Mouse (Mus musculus) liver, embryonic 14.5 days (tissue): ENCODE data around the gene Ints3. TPM values are rescaled to one million over a fixed set of nuclear protein-coding genes. Genes with fewer than 3 reads are reported as not detected.

Source experiments
- ATAC-seq: fragments of 200-750 bp; cut with Nextera tagmentation; 2 replicates; pipeline ENCODE4 v1.8.0; 2017; ENCODE audit warnings: moderate number of reproducible peaks, mild to moderate bottlenecking, moderate library complexity; ENCODE audit not compliant: insufficient read depth
- DNase-seq, 3 experiments: peaks; one replicate each; pipeline ENCODE4 v3.0.0-alpha.2; 2012 to 2013; ENCODE audit warnings: low read depth in 3 of 3, low spot score in 3 of 3
- H3K27ac ChIP-seq: fragments of 300-500 bp; sonication (generic); 2 replicates; pipeline ENCODE4 v1.5.1; 2014; ENCODE audit warnings: moderate library complexity, mild to moderate bottlenecking, control low read depth, inconsistent platforms
- H3K27me3 ChIP-seq: fragments of 300-500 bp; sonication (generic); 2 replicates; pipeline ENCODE4 v1.6.1; 2014; ENCODE audit warnings: mild to moderate bottlenecking, low read length, moderate library complexity; ENCODE audit not compliant: control insufficient read depth, insufficient read depth
- H3K36me3 ChIP-seq: fragments of 300-500 bp; sonication (generic); replicated peaks from 2 replicates; pipeline ENCODE4 v1.6.1; 2014; ENCODE audit warnings: low read depth; ENCODE audit not compliant: control insufficient read depth, insufficient read depth
- H3K4me1 ChIP-seq, 2 experiments: fragments of 200-500 bp in 1 of 2; fragments of 300-500 bp in 1 of 2; sonication (generic) in 1 of 2; replicated peaks; 2 replicates each; pipeline ENCODE4 v1.6.1; 2012 to 2014; ENCODE audit warnings: antibody characterized with exemption in 1 of 2, inconsistent platforms in 1 of 2, low read length in 1 of 2; ENCODE audit not compliant: control insufficient read depth in 2 of 2, insufficient read depth in 2 of 2
- H3K4me2 ChIP-seq: fragments of 300-500 bp; sonication (generic); 2 replicates; pipeline ENCODE4 v1.6.1; 2014; ENCODE audit warnings: low read depth, mild to moderate bottlenecking, control low read depth, moderate library complexity
- H3K4me3 ChIP-seq, 2 experiments: fragments of 200-500 bp in 1 of 2; fragments of 300-500 bp in 1 of 2; sonication (generic) in 1 of 2; 2 replicates each; pipeline ENCODE4 v1.5.1; 2012 to 2014; ENCODE audit warnings: low read depth in 2 of 2, low read length in 2 of 2, mild to moderate bottlenecking in 2 of 2, control low read depth in 1 of 2, inconsistent platforms in 1 of 2, moderate library complexity in 1 of 2; ENCODE audit not compliant: insufficient read depth in 1 of 2
- H3K9ac ChIP-seq: fragments of 300-500 bp; sonication (generic); replicated peaks from 2 replicates; pipeline ENCODE4 v1.6.1; 2014; ENCODE audit warnings: mild to moderate bottlenecking, control low read depth, moderate library complexity
- H3K9me3 ChIP-seq: fragments of 300-500 bp; sonication (generic); 2 replicates; pipeline ENCODE4 v1.6.1; 2016; ENCODE audit warnings: low read length, mixed read lengths; ENCODE audit not compliant: control insufficient read depth
- CTCF ChIP-seq: IDR thresholded peaks from 2 replicates; pipeline ENCODE4 v1.5.1; 2016; ENCODE audit warnings: antibody characterized with exemption, low read depth, control low read depth
- EP300 ChIP-seq: IDR thresholded peaks from 2 replicates; pipeline ENCODE4 v1.6.1; 2016; ENCODE audit warnings: antibody characterized with exemption, low read depth
- WGBS: fragments of 180-500 bp; shearing (Covaris S2); extraction: QIAGEN DNeasy Blood & Tissue Kit; methylation state at CpG from one replicate; pipeline ENCODE4 v1.1.7; 2014; ENCODE audit not compliant: insufficient replicate concordance; 5-methylcytosine and 5-hydroxymethylcytosine counted together
- polyA plus RNA-seq, 2 experiments: library from polyadenylated mRNA; depleted of rRNA in 1 of 2; stranded (reverse) in 1 of 2; unstranded in 1 of 2; fragments of >200 nt; fragmentation: Nextera tagmentation in 1 of 2; extraction: Ambion mirVana in 1 of 2; gene quantifications; 2 replicates each; pipeline versions ENCODE4 v1.2.1 to v1.2.3; 2012 to 2014

The Ints3 gene
- polyA plus RNA-seq, 2 experiments, result 6.6 to 12.7 TPM

DNA sequence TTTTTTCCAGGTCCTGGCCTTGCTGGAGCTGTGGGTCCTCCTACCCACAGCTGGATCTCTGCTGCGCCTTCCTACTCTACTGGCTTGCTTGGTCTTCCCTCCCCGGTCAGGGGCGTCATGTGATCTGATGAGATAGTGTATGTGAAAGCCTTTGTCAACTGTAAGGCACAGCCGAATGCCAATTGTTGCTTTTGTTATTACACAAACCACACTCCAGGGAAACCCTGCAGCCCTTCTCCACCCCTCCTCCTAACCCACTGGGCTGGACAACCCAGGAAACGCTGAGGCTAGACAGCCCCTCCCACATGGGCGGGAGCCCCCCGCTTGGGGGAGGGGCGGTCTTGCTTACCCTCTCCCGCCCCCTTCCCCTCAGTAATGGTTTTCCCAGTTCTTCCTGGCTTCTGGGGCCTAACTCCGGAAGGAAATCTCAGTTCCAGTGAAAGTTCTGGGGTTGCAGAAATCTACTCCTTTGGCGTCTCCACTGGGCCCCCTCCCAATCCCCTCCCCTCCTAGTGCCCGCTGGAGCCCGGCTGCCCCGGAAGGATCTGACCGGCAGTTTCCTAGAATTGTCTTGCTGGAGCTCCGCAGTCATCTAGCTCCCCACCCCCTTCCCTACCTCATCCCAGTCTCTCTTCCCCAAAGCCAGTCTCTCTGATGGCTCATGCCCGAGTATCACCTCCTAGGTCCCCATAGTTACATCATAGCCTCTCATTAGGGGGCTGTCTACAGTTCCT lies 13.1 kb upstream of the Ints3 start:
- H3K9ac ChIP-seq, result 0 out of 2 replicates have a peak overlapping the region, but pooled peaks have one; percentile 10
- H3K9me3 ChIP-seq, result no peaks in the 10 kb centered on the region
- peak overlapping the region; percentile 49 for H3K4me2 ChIP-seq
- 3% methylated on average over 17 of the region's 17 CpGs for WGBS
- TF ChIP-seq CTCF (no peak), EP300 (no peak)
- ATAC-seq, result peak; percentile 80
- no peaks in the 10 kb centered on the region for H3K36me3 ChIP-seq
- H3K27ac ChIP-seq, result no peak overlapping the region
- H3K4me3 ChIP-seq, result peak overlapping the region; percentile 18 to 53
- H3K4me1 ChIP-seq, result peaks cover 0 to 21% of the 10 kb centered on the region in 2 experiments; a peak in 2 of 4 replicates
- DNase-seq, result peak; percentile 40 to 41 (median 41)
- H3K27me3 ChIP-seq, result no peaks in the 10 kb centered on the region

GRCm38 (mm10) chr3:90445417-90446200 lies 12.2 kb upstream of the Ints3 start:
- H3K9ac ChIP-seq, result no peak overlapping the region
- H3K27me3 ChIP-seq, result no peaks in the 10 kb centered on the region
- H3K9me3 ChIP-seq, result no peaks in the 10 kb centered on the region
- no peak for TF ChIP-seq CTCF
- TF ChIP-seq EP300, result no peak
- 58% methylated on average over 11 of the region's 11 CpGs for WGBS
- H3K4me3 ChIP-seq, result no peak overlapping the region
- peaks cover 0 to 14% of the 10 kb centered on the region in 2 experiments; a peak in 2 of 4 replicates for H3K4me1 ChIP-seq
- no peaks in the 10 kb centered on the region for H3K36me3 ChIP-seq
- H3K4me2 ChIP-seq, result peak overlapping the region; percentile 49; the same call in 1 of the 2 replicates
- ATAC-seq (no peak), DNase-seq (no peak)
- no peak overlapping the region for H3K27ac ChIP-seq

DNA sequence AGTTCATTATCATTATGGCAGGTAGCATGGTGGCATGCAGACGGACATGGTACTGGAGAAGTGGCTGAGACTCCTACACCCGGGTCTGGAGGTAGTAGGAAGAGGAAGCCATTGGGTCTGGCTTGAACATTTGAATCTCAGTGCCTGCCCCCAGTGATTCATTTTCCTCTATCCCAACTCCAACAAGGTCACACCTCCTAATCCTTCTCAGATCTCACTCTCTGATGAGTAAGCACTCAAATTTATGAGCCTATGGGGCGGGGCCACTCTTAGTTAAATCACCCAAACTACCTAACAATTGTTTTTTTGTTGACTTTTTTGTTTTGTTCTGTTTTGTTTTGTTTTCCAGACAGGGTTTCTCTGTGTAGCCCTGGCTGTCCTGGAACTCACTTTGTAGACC lies 10.6 kb upstream of the Ints3 start:
- no peak overlapping the region for H3K4me3 ChIP-seq
- no peak overlapping the region for H3K4me2 ChIP-seq
- peaks cover 0 to 12% of the 10 kb centered on the region in 2 experiments; a peak in 2 of 4 replicates for H3K4me1 ChIP-seq
- H3K36me3 ChIP-seq, result no peaks in the 10 kb centered on the region
- H3K9me3 ChIP-seq, result no peaks in the 10 kb centered on the region
- no peak for ATAC-seq
- no peaks in the 10 kb centered on the region for H3K27me3 ChIP-seq
- 53% methylated on average over 3 of the region's 3 CpGs for WGBS
- no peak for DNase-seq
- H3K27ac ChIP-seq, result no peak overlapping the region
- H3K9ac ChIP-seq, result no peak overlapping the region
- no peak for TF ChIP-seq CTCF
- no peak for TF ChIP-seq EP300

GRCm38 (mm10) chr3:90440756-90441155 lies 7.3 kb upstream of the Ints3 start:
- ATAC-seq (no peak), DNase-seq (no peak)
- no peaks in the 10 kb centered on the region for H3K27me3 ChIP-seq
- no peaks in the 10 kb centered on the region for H3K36me3 ChIP-seq
- TF ChIP-seq CTCF (no peak), EP300 (no peak)
- no peak overlapping the region for H3K4me3 ChIP-seq
- H3K9me3 ChIP-seq, result no peaks in the 10 kb centered on the region
- H3K4me2 ChIP-seq, result no peak overlapping the region
- WGBS, result 58% methylated on average over 2 of the region's 2 CpGs
- H3K27ac ChIP-seq, result no peak overlapping the region
- peaks cover 0 to 5% of the 10 kb centered on the region in 2 experiments; a peak in 2 of 4 replicates for H3K4me1 ChIP-seq
- H3K9ac ChIP-seq, result no peak overlapping the region

GRCm38 (mm10) chr3:90437131-90437530 lies 3.7 kb upstream of the Ints3 start:
- Histone ChIP-seq H3K4me1 (peaks cover 7 to 11% of the 10 kb centered on the region in 2 experiments), H3K27me3 (no peaks in the 10 kb centered on the region), H3K27ac (no peak overlapping the region), H3K4me3 (no peak overlapping the region), H3K4me2 (no peak overlapping the region), H3K9me3 (no peaks in the 10 kb centered on the region), H3K36me3 (no peaks in the 10 kb centered on the region), H3K9ac (no peak overlapping the region)
- no peak for TF ChIP-seq EP300
- TF ChIP-seq CTCF, result no peak
- ATAC-seq, result no peak
- 47% methylated on average over 4 of the region's 4 CpGs for WGBS
- DNase-seq, result no peak
